Mouse (Mus musculus): ENCODE data around the gene Gm21761. TPM values are rescaled to one million over a fixed set of nuclear protein-coding genes. Genes with fewer than 3 reads are reported as not detected.
"Not testable (repeated sequence)": the region's sequence is repeated elsewhere in the genome, so short reads cannot be mapped to it uniquely, and the experiment has no call there.

Gene Gm21761
- not detected in 2 replicates for polyA plus RNA-seq (2014; fragmentation: Nextera tagmentation; extraction: Ambion mirVana)

DNA sequence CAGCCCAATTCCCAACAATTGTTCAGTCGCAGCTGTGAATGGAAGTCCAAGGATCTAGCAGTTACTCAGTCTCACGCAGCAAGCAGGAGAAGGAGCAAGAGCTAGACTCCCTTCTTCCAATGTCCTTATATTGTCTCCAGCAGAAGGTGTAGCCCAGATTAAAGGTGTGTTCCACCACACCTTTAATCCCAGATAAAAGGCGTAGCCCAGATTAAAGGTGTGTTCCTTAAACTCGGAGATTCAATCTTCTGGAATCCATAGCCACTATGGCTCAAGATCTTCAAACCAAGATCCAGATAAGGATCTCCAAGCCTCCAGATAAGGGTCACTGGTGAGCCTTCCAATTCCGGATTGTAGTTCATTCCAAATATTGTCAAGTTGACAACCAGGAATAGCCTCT, at the start of gene Gm21761:
Gene Gm21761 (minus strand): TSS at position 101 of the 400 bp plus-strand sequence.
- H3K27ac ChIP-seq (ENCODE audit: low read depth, low read length); H3K9ac ChIP-seq (ENCODE audit: low read depth, low read length); H3K4me3 ChIP-seq (ENCODE audit: low read depth, low read length); H3K36me3 ChIP-seq (ENCODE audit: control insufficient read depth, insufficient read depth, low read length); H3K4me2 ChIP-seq; H3K27me3 ChIP-seq (replicated peaks; ENCODE audit: control insufficient read depth, insufficient read depth, low read length); DNase-seq (ENCODE audit: low spot score); ATAC-seq (replicated peaks; ENCODE audit: low FRiP score); H3K9me3 ChIP-seq (ENCODE audit: control insufficient read depth, low read length); H3K4me1 ChIP-seq (replicated peaks; ENCODE audit: control insufficient read depth, insufficient read depth, low read length): not testable (repeated sequence)
- WGBS: no CpG with 5 or more reads among the region's 5 CpGs

GRCm38 (mm10) chr13:119969163-119969562, 40.1 kb upstream of the Gm21761 start:
- DNase-seq (ENCODE audit: low spot score); ATAC-seq (replicated peaks; ENCODE audit: low FRiP score): not testable (repeated sequence)
- no CpG with 5 or more reads among the region's 13 CpGs for WGBS

DNA sequence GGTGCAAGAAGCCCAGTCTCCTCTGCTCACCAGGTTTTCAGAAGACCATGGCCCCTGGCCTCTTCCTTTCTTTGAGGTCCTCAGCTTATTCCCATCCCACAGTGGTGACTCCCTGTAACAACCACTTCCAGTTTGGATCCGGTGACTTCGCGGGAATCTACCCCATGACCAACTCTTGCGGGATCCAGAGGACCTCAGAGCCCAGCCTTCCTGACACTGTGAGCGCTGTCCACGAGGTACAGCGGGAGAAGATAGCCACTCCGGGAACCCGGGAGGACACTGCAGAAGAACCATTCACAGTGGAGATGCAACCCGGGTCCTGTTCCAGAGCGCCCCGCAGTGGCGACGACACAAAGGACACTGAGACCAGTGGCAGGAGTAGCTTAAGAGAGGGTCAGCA, 39.1 kb upstream of the Gm21761 start:
- not testable (repeated sequence) for H3K9me3 ChIP-seq (ENCODE audit: control insufficient read depth, low read length); H3K36me3 ChIP-seq (ENCODE audit: control insufficient read depth, insufficient read depth, low read length); H3K27ac ChIP-seq (ENCODE audit: low read depth, low read length); H3K4me2 ChIP-seq; ATAC-seq (replicated peaks; ENCODE audit: low FRiP score); H3K27me3 ChIP-seq (replicated peaks; ENCODE audit: control insufficient read depth, insufficient read depth, low read length); DNase-seq (ENCODE audit: low spot score); H3K9ac ChIP-seq (ENCODE audit: low read depth, low read length); H3K4me3 ChIP-seq (ENCODE audit: low read depth, low read length); H3K4me1 ChIP-seq (replicated peaks; ENCODE audit: control insufficient read depth, insufficient read depth, low read length)
- WGBS: no CpG with 5 or more reads among the region's 14 CpGs

More at GRCm38 (mm10) chr13:119969163-119969562, 40.1 kb upstream of the Gm21761 start:
- not testable (repeated sequence) for H3K27ac ChIP-seq (ENCODE audit: low read depth, low read length); H3K4me3 ChIP-seq (ENCODE audit: low read depth, low read length); H3K27me3 ChIP-seq (replicated peaks; ENCODE audit: control insufficient read depth, insufficient read depth, low read length); H3K9me3 ChIP-seq (ENCODE audit: control insufficient read depth, low read length); H3K9ac ChIP-seq (ENCODE audit: low read depth, low read length); H3K36me3 ChIP-seq (ENCODE audit: control insufficient read depth, insufficient read depth, low read length); H3K4me2 ChIP-seq; H3K4me1 ChIP-seq (replicated peaks; ENCODE audit: control insufficient read depth, insufficient read depth, low read length)

DNA sequence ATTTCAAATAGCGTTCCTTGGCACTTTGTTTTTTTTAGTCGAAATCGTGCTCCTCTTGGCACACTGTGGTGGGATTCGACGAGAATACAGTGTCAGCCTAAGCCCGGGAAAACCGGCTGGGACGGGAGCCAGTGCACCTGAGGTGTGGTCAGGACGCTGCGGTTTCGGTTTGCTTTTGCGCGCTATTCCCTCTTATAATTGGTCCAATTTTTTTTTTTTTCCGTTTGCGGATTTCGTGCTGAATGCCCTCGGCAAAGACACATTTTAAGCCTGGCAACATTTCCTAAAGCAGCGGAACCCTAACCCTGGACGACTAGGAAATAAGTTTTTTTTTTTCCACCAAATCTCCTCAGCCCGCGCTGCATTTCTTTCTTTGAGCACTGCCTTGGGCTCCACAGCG, 36.9 kb upstream of the Gm21761 start:
- not testable (repeated sequence) for H3K4me1 ChIP-seq (replicated peaks; ENCODE audit: control insufficient read depth, insufficient read depth, low read length); H3K27ac ChIP-seq (ENCODE audit: low read depth, low read length); H3K9me3 ChIP-seq (ENCODE audit: control insufficient read depth, low read length); H3K27me3 ChIP-seq (replicated peaks; ENCODE audit: control insufficient read depth, insufficient read depth, low read length); H3K36me3 ChIP-seq (ENCODE audit: control insufficient read depth, insufficient read depth, low read length); ATAC-seq (replicated peaks; ENCODE audit: low FRiP score); DNase-seq (ENCODE audit: low spot score); H3K9ac ChIP-seq (ENCODE audit: low read depth, low read length)
- Histone ChIP-seq H3K4me2 (peak overlapping the region; percentile 29; the same call in 1 of the 2 replicates), H3K4me3 (ENCODE audit: low read depth, low read length) (0 out of 2 replicates have a peak overlapping the region, but pooled peaks have one; percentile 15)
- under 1% methylated on average over 17 of the region's 22 CpGs for WGBS

DNA sequence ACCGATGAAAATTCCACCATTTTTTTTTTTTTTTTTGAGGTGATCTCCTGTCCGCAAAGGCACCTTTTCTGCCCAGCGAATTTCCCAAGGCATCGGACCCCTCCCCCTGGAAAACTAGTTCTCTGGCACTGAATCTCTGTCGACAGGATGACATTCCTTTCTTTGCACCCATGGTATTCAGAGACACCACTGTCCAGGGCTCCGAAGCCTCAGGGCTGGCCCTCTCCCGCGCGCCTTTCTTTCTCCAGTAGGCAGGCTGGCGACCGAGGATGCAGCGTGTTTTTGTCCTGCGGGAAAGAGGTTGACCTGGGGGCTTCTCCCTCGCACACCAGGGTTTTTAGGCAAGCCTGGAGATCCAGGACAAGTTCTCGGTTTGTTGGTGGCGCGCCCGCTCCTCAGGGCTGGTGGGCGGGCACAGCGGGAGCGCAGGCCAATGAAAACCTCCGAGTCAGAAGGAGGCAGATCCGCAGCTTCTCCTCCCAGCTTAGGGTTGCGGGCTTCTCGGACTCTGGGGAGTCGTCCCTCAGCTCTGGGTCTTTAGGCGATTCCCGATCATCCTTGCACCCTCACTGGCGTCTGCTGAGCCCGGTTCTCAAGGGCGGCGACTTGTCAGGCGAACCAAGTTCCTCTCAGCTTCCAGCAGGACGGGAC, 36.4 kb upstream of the Gm21761 start:
- H3K36me3 ChIP-seq (ENCODE audit: control insufficient read depth, insufficient read depth, low read length); H3K27me3 ChIP-seq (replicated peaks; ENCODE audit: control insufficient read depth, insufficient read depth, low read length); H3K4me2 ChIP-seq; DNase-seq (ENCODE audit: low spot score); H3K4me1 ChIP-seq (replicated peaks; ENCODE audit: control insufficient read depth, insufficient read depth, low read length); H3K9ac ChIP-seq (ENCODE audit: low read depth, low read length); H3K4me3 ChIP-seq (ENCODE audit: low read depth, low read length); H3K27ac ChIP-seq (ENCODE audit: low read depth, low read length); H3K9me3 ChIP-seq (ENCODE audit: control insufficient read depth, low read length): not testable (repeated sequence)
- 2% methylated on average over 13 of the region's 34 CpGs for WGBS
- peak; percentile 67; the same call in 1 of the 2 replicates for ATAC-seq (replicated peaks; ENCODE audit: low FRiP score)

- not testable (repeated sequence) for H3K9me3 ChIP-seq (ENCODE audit: control insufficient read depth, low read length); H3K27ac ChIP-seq (ENCODE audit: low read depth, low read length); H3K27me3 ChIP-seq (replicated peaks; ENCODE audit: control insufficient read depth, insufficient read depth, low read length); H3K9ac ChIP-seq (ENCODE audit: low read depth, low read length); H3K4me2 ChIP-seq; ATAC-seq (replicated peaks; ENCODE audit: low FRiP score); DNase-seq (ENCODE audit: low spot score); H3K4me1 ChIP-seq (replicated peaks; ENCODE audit: control insufficient read depth, insufficient read depth, low read length); H3K4me3 ChIP-seq (ENCODE audit: low read depth, low read length); H3K36me3 ChIP-seq (ENCODE audit: control insufficient read depth, insufficient read depth, low read length)
- WGBS: no CpG with 5 or more reads among the region's 5 CpGs
These were observed 33.8 kb upstream of the Gm21761 start for GRCm38 (mm10) chr13:119962856-119963255.

DNA sequence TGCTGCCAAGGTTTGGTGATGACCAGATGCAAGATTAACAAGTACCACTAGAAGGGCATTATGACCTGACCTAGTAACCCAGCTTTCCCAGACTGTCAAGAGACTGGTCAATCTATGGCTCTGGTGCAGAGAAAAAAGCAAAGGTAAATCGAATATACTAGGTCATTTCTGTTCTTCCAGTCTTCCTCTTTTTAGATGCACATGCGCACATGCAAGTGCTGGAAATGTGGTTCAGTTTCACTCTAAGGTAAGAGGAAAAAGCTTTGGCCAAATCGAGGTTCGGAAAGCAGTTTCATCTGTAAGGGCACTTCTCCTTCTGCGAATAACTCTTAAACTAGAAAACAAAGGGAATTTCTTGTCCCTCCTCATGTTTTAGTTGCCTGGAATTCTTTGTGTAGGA, 26.5 kb upstream of the Gm21761 start:
- WGBS: no CpG with 5 or more reads among the region's 5 CpGs
- H3K4me2 ChIP-seq; ATAC-seq (replicated peaks; ENCODE audit: low FRiP score); H3K36me3 ChIP-seq (ENCODE audit: control insufficient read depth, insufficient read depth, low read length); H3K4me1 ChIP-seq (replicated peaks; ENCODE audit: control insufficient read depth, insufficient read depth, low read length); DNase-seq (ENCODE audit: low spot score); H3K27me3 ChIP-seq (replicated peaks; ENCODE audit: control insufficient read depth, insufficient read depth, low read length); H3K27ac ChIP-seq (ENCODE audit: low read depth, low read length); H3K9ac ChIP-seq (ENCODE audit: low read depth, low read length); H3K9me3 ChIP-seq (ENCODE audit: control insufficient read depth, low read length); H3K4me3 ChIP-seq (ENCODE audit: low read depth, low read length): not testable (repeated sequence)

DNA sequence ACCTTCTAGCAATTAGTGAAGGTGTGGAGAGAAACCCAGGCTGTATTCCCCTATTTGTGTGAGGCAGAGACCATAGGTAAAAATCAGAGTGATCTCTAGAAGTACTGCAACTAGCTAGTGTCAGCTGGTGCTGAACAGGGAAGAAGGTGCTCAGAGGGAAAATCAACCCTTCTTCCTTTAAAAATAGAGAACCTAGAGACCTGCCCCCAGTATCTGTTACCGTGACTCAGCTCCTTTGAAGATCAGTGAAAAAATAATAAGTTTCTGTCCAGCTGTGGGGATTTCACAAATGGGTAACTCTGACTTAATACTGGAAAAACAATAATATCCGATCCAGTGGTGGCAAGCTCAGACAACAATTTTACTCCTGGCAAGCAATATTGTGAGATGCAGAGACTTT, 26.0 kb upstream of the Gm21761 start:
- not testable (repeated sequence) for H3K27me3 ChIP-seq (replicated peaks; ENCODE audit: control insufficient read depth, insufficient read depth, low read length); H3K36me3 ChIP-seq (ENCODE audit: control insufficient read depth, insufficient read depth, low read length); H3K27ac ChIP-seq (ENCODE audit: low read depth, low read length); H3K9me3 ChIP-seq (ENCODE audit: control insufficient read depth, low read length); DNase-seq (ENCODE audit: low spot score); ATAC-seq (replicated peaks; ENCODE audit: low FRiP score); H3K4me2 ChIP-seq; H3K9ac ChIP-seq (ENCODE audit: low read depth, low read length); H3K4me1 ChIP-seq (replicated peaks; ENCODE audit: control insufficient read depth, insufficient read depth, low read length); H3K4me3 ChIP-seq (ENCODE audit: low read depth, low read length)
- 74% methylated on average over 2 of the region's 2 CpGs for WGBS

GRCm38 (mm10) chr13:119950706-119951105, 21.6 kb upstream of the Gm21761 start, which contains the start of gene B020031M17Rik:
TSS of gene B020031M17Rik (minus strand) at chr13:119950806.
- not testable (repeated sequence) for H3K4me3 ChIP-seq (ENCODE audit: low read depth, low read length); H3K27me3 ChIP-seq (replicated peaks; ENCODE audit: control insufficient read depth, insufficient read depth, low read length); H3K9ac ChIP-seq (ENCODE audit: low read depth, low read length); H3K9me3 ChIP-seq (ENCODE audit: control insufficient read depth, low read length); H3K4me1 ChIP-seq (replicated peaks; ENCODE audit: control insufficient read depth, insufficient read depth, low read length); H3K36me3 ChIP-seq (ENCODE audit: control insufficient read depth, insufficient read depth, low read length); ATAC-seq (replicated peaks; ENCODE audit: low FRiP score); H3K27ac ChIP-seq (ENCODE audit: low read depth, low read length); DNase-seq (ENCODE audit: low spot score); H3K4me2 ChIP-seq
- 63% methylated on average over 3 of the region's 6 CpGs for WGBS

Measured in liver, embryonic 11.5 days (tissue).